Mouse (Mus musculus) forebrain, embryonic 14.5 days (tissue): ENCODE measurements around the gene Grm8. TPM values are rescaled to one million over a fixed set of nuclear protein-coding genes. Genes with fewer than 3 reads are reported as not detected.

ENCODE experiments used
- ATAC-seq: fragments of 200-750 bp; cut with Nextera tagmentation; 2 replicates; pipeline ENCODE4 v1.8.0; 2017; ENCODE audit warnings: mild to moderate bottlenecking, moderate library complexity
- DNase-seq: peaks from one replicate; pipeline ENCODE4 v3.0.0-alpha.2; 2015; ENCODE audit warnings: low spot score
- H3K27ac ChIP-seq: fragments of 300-500 bp; sonication (generic); 2 replicates; pipeline ENCODE4 v1.5.1; 2014; ENCODE audit warnings: low read depth, mild to moderate bottlenecking, control low read depth, low read length, moderate library complexity
- H3K27me3 ChIP-seq: fragments of 300-500 bp; sonication (generic); replicated peaks from 2 replicates; pipeline ENCODE4 v1.6.1; 2014; ENCODE audit warnings: low read length, control low read depth, mixed read lengths; ENCODE audit not compliant: control insufficient read depth, insufficient read depth
- H3K36me3 ChIP-seq: fragments of 300-500 bp; sonication (generic); 2 replicates; pipeline ENCODE4 v1.6.1; 2014; ENCODE audit warnings: low read length, control low read depth; ENCODE audit not compliant: control insufficient read depth, insufficient read depth
- H3K4me1 ChIP-seq: fragments of 300-500 bp; sonication (generic); 2 replicates; pipeline ENCODE4 v1.6.1; 2014; ENCODE audit warnings: antibody characterized with exemption, low read length, control low read depth; ENCODE audit not compliant: control insufficient read depth, insufficient read depth
- H3K4me2 ChIP-seq: fragments of 300-500 bp; sonication (generic); 2 replicates; pipeline ENCODE4 v1.6.1; 2014; ENCODE audit warnings: mild to moderate bottlenecking, control low read depth, low read length
- H3K4me3 ChIP-seq: fragments of 300-500 bp; sonication (generic); 2 replicates; pipeline ENCODE4 v1.5.1; 2014; ENCODE audit warnings: low read depth, low read length, control low read depth
- H3K9ac ChIP-seq: fragments of 300-500 bp; sonication (generic); 2 replicates; pipeline ENCODE4 v1.6.1; 2014; ENCODE audit warnings: mild to moderate bottlenecking, low read length, control low read depth, moderate library complexity
- H3K9me3 ChIP-seq: fragments of 300-500 bp; sonication (generic); replicated peaks from 2 replicates; pipeline ENCODE4 v1.6.1; 2016; ENCODE audit warnings: low read length, control low read depth, mixed read lengths; ENCODE audit not compliant: control insufficient read depth
- WGBS: fragments of 180-500 bp; shearing (Covaris S2); extraction: QIAGEN DNeasy Blood & Tissue Kit; methylation state at CpG from one replicate; pipeline ENCODE4 v1.1.7; 2014; 5-methylcytosine and 5-hydroxymethylcytosine counted together
- polyA plus RNA-seq: library from polyadenylated mRNA; unstranded; fragments of >200 nt; fragmentation: Nextera tagmentation; extraction: Ambion mirVana; gene quantifications from 2 replicates; pipeline ENCODE4 v1.2.1, GENCODE M21; 2014

Grm8 gene
- polyA plus RNA-seq, 1 experiment from 2014 or later: 3.0 TPM

DNA sequence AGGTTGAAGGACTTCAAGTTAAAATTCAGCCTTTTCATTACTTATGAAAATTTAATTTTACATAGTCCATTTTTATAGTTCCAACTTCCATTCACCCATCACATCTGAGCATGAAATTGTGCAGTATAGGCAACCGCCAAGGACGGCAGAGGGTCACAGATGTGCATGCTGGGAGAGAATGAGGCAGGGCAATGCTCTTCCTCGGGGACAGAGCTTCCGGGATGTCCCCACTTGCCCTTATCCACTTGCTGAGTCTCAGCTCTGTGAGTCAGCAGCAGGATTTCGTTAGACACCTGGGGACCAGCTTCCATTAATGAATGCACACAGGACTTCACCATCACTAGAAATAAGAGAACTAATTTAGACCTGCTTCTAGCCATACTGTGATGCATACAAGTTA lies 183.5 kb downstream of the Grm8 start:
- 81% methylated on average over 5 of the region's 5 CpGs for WGBS
- Histone ChIP-seq H3K36me3 (no peaks in the 10 kb centered on the region), H3K27ac (no peak overlapping the region), H3K4me1 (no peaks in the 10 kb centered on the region), H3K4me3 (no peak overlapping the region), H3K4me2 (no peak overlapping the region), H3K27me3 (no peaks in the 10 kb centered on the region), H3K9me3 (no peaks in the 10 kb centered on the region), H3K9ac (no peak overlapping the region)
- DNase-seq: no peak
- no peak for ATAC-seq

DNA sequence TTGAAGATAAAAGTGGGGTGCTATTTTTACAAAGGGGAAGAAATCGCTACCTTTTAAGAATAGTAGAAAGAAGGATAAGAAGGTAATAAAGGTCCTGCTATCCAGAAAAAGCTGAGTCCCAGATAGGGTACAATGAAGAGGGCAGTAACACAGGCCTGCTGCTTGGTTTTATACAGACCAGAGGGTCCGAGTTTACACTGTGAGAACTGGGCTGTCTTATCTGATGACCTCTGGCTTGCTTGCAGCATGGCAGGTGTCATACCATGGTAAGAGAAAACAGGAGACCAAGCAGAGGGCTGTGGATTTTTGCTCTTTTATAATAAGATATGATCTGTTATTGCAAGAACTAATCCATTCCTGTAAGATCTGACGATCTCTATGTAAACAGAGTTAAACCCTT lies 206.9 kb downstream of the Grm8 start:
- no peaks in the 10 kb centered on the region for H3K9me3 ChIP-seq
- no peaks in the 10 kb centered on the region for H3K4me1 ChIP-seq
- H3K9ac ChIP-seq: no peak overlapping the region
- H3K4me2 ChIP-seq: no peak overlapping the region
- no peak overlapping the region for H3K27ac ChIP-seq
- no peaks in the 10 kb centered on the region for H3K27me3 ChIP-seq
- DNase-seq (no peak), ATAC-seq (no peak)
- no peak overlapping the region for H3K4me3 ChIP-seq
- 89% methylated on average over 3 of the region's 3 CpGs for WGBS
- H3K36me3 ChIP-seq: no peaks in the 10 kb centered on the region

DNA sequence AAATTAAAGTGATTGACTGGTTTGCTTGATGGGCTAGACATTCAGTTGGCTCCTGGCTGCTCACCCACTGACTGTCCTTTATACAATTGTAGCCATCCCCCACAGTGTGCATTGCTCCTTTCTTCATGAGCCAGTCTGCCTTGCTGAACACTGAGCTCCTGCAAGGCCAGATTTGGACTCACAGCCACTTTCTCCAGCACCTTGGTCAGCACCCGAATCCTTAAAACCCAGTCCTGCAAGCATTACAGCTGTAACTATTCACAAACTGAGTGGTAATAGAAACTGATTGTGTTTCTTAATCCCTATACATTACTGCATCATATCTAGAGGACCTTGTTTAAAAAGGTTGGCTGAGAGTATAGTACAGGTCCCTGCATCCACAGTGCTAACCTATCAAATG lies 221.7 kb downstream of the Grm8 start:
- ATAC-seq: no peak
- WGBS: 83% methylated on average over 1 of the region's 1 CpGs

DNA sequence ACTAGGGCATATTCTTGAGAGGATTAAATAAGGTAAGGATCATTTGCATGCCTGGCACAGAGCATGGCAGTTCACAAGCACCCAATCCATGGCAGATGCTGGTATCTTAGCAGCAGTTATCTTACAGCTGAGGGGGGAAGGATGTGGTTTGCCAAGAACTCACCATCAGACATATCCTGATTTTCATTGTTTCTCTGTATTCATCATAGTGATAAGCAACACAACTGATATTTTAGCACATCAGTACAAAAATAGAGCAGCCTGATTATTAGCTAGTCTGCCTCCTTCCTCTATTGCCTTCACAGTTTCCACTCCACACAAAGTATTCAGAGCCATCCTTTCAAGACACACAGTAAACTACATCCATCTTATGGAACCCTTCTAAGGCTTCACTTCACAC lies 230.6 kb downstream of the Grm8 start:
- DNase-seq: no peak
- no peaks in the 10 kb centered on the region for H3K36me3 ChIP-seq

More for the DNA sequence above, 221.7 kb downstream of the Grm8 start:
- H3K9ac ChIP-seq: no peak overlapping the region
- H3K27ac ChIP-seq: no peak overlapping the region
- H3K4me3 ChIP-seq: no peak overlapping the region
- H3K4me1 ChIP-seq: no peaks in the 10 kb centered on the region
- no peak for DNase-seq
- no peak overlapping the region for H3K4me2 ChIP-seq
- no peaks in the 10 kb centered on the region for H3K27me3 ChIP-seq
- no peaks in the 10 kb centered on the region for H3K36me3 ChIP-seq
- peaks cover 5% of the 10 kb centered on the region for H3K9me3 ChIP-seq

DNA sequence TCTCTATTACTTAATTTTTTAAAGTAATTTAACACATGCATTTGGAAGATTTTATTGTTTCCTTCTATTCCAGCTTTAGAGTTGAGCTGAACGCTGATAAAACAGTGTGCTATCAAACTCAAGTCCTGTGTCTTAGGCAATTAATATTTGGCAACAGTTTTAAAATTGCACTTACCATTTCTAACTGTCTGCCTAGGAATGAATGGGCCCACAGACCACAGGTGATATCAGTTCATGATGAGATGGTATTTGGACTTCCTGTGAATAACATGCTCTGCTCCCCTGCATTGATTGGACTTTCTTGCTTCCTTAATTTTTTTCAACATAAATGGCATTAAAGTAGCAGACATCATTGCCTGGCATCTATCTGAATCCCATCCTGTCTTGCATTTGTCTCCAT lies 232.8 kb downstream of the Grm8 start:
- no peaks in the 10 kb centered on the region for H3K36me3 ChIP-seq
- H3K9me3 ChIP-seq: no peaks in the 10 kb centered on the region
- H3K4me3 ChIP-seq: no peak overlapping the region
- no peaks in the 10 kb centered on the region for H3K27me3 ChIP-seq
- no peak overlapping the region for H3K27ac ChIP-seq
- no peak overlapping the region for H3K4me2 ChIP-seq
- WGBS: 92% methylated on average over 1 of the region's 1 CpGs
- DNase-seq (no peak), ATAC-seq (no peak)
- H3K4me1 ChIP-seq: no peaks in the 10 kb centered on the region
- no peak overlapping the region for H3K9ac ChIP-seq

More for the DNA sequence above, 230.6 kb downstream of the Grm8 start:
- no peaks in the 10 kb centered on the region for H3K9me3 ChIP-seq
- no peak overlapping the region for H3K27ac ChIP-seq
- H3K4me3 ChIP-seq: no peak overlapping the region
- H3K4me1 ChIP-seq: no peaks in the 10 kb centered on the region
- H3K4me2 ChIP-seq: no peak overlapping the region
- no peak overlapping the region for H3K9ac ChIP-seq
- ATAC-seq: no peak
- H3K27me3 ChIP-seq: no peaks in the 10 kb centered on the region

DNA sequence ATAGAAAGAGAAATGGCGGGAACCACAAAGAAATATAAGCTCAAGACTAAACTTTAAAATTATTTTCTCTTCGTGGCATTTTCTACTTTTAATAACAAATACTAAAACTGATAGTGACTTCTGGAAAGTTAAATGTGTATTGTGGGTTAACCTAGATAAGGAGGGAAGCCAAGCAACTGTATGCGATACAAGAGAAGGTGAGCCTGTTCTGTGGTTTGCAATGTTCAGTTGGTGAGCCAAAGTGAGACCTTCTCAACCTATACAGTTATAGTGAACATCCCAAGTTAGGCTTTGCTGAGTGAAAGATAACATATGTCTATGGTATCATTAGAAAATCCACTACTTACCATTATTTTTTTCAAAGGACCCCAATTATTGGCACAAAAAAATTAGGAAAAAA lies 233.6 kb downstream of the Grm8 start:
- Histone ChIP-seq H3K9ac (no peak overlapping the region), H3K36me3 (no peaks in the 10 kb centered on the region), H3K27me3 (no peaks in the 10 kb centered on the region), H3K4me2 (no peak overlapping the region), H3K9me3 (no peaks in the 10 kb centered on the region), H3K27ac (no peak overlapping the region), H3K4me3 (no peak overlapping the region), H3K4me1 (no peaks in the 10 kb centered on the region)
- WGBS: 89% methylated on average over 3 of the region's 3 CpGs
- ATAC-seq: no peak
- DNase-seq: no peak

DNA sequence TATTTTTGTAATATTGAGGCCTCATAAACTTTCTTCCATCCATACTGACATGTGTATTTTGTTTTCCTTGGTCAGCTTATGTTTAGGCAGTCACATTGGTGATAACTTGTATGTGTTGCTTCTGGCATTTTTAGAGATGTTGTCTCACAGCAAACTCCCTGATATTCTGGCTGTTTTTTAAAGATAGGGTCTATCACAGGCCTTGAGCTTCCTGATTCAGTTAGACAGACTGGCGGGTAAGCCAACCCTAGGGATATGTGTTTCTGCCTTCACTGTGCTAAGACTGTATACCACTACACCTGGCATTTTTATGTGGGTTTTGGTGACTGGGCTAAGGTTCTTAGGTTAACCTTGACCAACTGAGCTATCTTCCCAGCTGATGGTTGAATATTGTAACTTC lies 239.8 kb downstream of the Grm8 start:
- H3K9ac ChIP-seq: no peak overlapping the region
- no peak overlapping the region for H3K4me3 ChIP-seq
- H3K27me3 ChIP-seq: no peaks in the 10 kb centered on the region
- no peaks in the 10 kb centered on the region for H3K36me3 ChIP-seq
- DNase-seq: no peak
- H3K4me2 ChIP-seq: no peak overlapping the region
- no peak overlapping the region for H3K27ac ChIP-seq
- no peaks in the 10 kb centered on the region for H3K9me3 ChIP-seq
- 95% methylated on average over 1 of the region's 1 CpGs for WGBS
- no peaks in the 10 kb centered on the region for H3K4me1 ChIP-seq
- no peak for ATAC-seq

DNA sequence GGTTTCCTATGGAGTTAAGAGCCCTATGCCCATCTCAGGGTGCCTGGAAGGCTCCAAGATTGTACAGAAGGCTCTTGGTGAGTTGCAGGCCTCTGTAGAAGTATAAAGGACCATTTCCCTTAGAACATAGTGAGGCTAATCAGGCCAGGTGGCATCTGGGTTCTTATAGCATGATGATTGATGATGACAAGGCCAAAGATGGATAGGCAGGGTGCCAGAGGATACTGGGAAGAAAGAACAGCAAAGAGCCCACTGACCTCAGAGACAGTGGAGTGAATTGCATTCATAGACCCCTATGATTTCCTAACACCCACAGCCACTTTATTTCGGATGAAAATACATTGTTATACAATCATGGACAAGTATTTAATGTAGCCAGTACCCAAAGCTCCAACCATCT lies 242.1 kb downstream of the Grm8 start:
- 86% methylated on average over 1 of the region's 1 CpGs for WGBS
- no peak for DNase-seq

DNA sequence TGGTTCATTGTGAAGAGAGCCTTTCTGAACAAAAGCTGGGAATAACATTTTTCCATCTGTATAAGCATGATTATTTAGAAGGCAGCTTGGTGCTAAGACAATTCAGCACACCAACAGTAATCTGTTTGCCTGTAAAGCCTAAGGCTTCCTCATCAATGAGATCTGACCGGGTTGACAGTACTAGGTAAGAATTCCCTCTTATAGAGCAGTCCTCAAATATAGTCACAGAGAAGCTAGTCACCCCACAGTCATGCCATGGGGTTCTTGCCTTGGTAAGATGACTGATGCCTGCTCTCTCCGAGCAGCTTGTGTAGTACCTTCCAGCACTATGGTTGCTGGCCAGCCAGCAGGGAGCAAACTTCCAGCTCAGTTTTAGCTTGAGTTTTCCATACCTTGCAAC lies 246.6 kb downstream of the Grm8 start:
- Histone ChIP-seq H3K36me3 (no peaks in the 10 kb centered on the region), H3K27ac (no peak overlapping the region), H3K4me2 (no peak overlapping the region), H3K4me3 (no peak overlapping the region), H3K4me1 (no peaks in the 10 kb centered on the region), H3K27me3 (no peaks in the 10 kb centered on the region), H3K9me3 (no peaks in the 10 kb centered on the region), H3K9ac (no peak overlapping the region)
- ATAC-seq: no peak
- WGBS: 86% methylated on average over 2 of the region's 2 CpGs
- no peak for DNase-seq

More for the DNA sequence above, 242.1 kb downstream of the Grm8 start:
- no peak overlapping the region for H3K27ac ChIP-seq
- H3K4me2 ChIP-seq: no peak overlapping the region
- no peak overlapping the region for H3K9ac ChIP-seq
- H3K4me3 ChIP-seq: no peak overlapping the region
- no peaks in the 10 kb centered on the region for H3K36me3 ChIP-seq
- H3K4me1 ChIP-seq: no peaks in the 10 kb centered on the region
- ATAC-seq: no peak
- H3K9me3 ChIP-seq: no peaks in the 10 kb centered on the region
- H3K27me3 ChIP-seq: no peaks in the 10 kb centered on the region

DNA sequence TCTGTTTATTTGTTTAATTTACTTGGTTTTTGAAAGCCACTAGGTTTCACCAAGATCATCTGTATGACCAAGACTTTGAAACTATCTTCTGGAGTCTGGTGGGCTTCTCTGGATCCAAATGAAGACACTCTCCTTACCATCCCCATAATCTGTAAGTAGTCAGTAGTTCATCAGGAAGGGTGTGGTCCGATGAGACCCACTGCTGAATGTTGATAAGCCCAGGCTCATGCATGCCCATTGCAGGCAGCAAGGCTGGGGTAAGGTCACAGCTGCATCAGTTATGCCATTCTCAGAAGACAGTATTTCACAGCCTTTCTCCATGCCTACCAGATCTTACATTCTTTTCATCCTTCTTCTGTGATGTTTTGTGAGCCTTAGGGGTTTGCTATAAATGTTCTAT lies 247.1 kb downstream of the Grm8 start:
- H3K4me1 ChIP-seq: no peaks in the 10 kb centered on the region
- H3K27me3 ChIP-seq: no peaks in the 10 kb centered on the region
- H3K4me3 ChIP-seq: no peak overlapping the region
- H3K9me3 ChIP-seq: no peaks in the 10 kb centered on the region
- DNase-seq (no peak), ATAC-seq (no peak)
- no peak overlapping the region for H3K9ac ChIP-seq
- H3K27ac ChIP-seq: no peak overlapping the region
- 93% methylated on average over 1 of the region's 1 CpGs for WGBS
- no peaks in the 10 kb centered on the region for H3K36me3 ChIP-seq
- H3K4me2 ChIP-seq: no peak overlapping the region
